Mouse (Mus musculus) induced T-regulatory cell, adult 2 months (primary cell): ENCODE measurements around the gene Parp8.

Experiments
- DNase-seq: peaks from one replicate; pipeline ENCODE4 v3.0.0-alpha.2; 2012; ENCODE audit warnings: low read depth

The Parp8 gene

DNA sequence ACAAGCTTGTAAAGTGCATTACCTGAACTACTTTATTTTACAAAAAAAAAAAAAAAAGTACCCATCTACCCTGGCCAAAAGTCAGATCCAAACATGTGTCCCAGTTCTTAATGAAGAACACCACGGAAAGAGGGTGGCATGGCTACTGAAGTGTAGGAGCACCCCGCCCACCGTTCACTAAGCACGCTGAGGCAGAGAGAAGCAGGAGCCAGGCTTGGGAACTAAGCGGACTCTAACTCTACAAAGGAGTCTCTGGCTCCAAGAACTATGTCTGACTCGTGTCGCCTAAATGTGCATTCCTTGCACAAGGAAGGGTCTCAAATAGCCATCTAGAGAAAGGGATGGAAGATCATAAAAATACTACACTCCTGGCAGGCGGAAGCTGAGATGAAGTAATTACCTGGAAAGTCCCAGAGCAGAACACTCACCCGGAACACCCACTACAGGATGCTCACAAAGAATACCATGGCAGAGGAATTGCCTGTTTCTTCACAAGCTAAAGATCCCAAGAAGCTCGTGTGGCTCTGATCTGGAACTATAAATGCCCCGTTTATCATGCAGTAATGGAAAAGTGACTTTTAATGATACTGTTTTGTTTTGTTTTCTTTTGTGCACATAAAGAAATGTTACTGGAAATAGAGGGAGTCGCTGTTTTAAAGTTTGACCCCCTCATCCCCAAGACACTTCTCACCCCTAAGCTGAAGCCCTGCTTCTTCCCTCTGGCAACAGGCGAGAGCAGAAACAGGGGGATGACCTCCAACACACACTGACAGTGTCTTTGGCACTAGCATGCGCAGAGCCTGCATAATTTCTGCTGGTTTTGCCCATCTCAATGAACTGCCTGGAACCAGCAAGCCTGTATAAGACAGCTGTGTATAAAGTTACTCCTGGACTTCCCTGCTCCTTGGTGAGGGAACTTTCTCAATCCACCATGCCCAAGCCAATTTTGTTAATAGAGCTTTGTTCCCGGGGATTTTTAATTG is 62.6 kb downstream of the Parp8 start:
- no peak for DNase-seq

DNA sequence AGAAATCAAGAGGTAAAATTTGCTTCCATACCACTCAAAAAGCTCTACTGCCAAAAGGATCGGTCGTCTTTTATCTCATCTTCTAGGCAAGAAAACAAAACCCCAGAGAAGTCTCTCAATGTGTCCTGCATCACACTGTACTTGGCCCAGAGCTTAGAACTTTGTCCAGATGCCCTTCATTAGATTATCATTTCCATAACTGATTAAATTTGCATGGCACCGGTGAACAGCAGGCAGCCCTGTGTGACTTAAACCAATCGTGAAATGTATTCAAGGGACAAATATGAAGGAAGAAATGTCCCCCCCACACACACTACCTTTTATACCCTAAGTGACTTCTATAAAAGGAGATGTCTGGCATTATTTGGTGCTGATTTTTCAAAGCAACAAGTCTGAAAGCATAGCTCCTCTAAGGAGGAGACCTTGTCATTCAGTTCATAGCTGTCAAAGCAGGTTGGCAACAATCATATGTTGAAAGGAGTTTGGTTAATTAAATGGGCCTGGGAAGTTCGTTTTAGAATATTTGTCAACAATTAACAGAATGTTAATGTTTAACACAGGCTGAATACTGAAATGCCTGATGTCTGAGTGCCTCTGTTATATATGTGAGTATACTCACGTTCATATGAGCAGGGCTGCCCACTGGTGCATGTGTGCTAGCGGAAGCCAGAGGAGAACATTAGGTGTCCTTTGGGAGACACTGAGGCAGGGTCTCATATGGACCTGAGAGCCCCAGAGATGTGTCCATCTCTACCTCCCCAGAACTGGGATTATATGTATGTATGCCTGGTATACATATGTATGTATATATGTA is 66.4 kb downstream of the Parp8 start:
- no peak for DNase-seq

DNA sequence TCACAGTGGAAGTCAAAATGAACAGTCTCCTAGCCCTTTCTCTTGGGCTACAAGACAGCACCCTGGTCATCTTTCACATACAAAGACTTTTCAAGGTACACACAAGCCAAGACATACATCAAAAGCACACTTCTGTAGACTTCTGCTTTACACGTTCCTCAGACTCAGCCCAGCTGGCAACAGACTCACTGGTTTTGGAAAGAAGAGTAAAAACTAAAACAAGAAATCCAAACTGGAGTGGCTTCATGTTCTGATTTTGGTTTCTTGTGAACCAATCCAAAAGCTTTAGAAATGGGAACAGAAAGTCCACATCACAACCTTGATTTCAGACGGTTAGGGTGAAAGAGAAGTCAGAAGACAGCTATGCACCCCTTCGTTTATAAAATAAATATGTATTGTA is 67.8 kb downstream of the Parp8 start:
- no peak for DNase-seq

DNA sequence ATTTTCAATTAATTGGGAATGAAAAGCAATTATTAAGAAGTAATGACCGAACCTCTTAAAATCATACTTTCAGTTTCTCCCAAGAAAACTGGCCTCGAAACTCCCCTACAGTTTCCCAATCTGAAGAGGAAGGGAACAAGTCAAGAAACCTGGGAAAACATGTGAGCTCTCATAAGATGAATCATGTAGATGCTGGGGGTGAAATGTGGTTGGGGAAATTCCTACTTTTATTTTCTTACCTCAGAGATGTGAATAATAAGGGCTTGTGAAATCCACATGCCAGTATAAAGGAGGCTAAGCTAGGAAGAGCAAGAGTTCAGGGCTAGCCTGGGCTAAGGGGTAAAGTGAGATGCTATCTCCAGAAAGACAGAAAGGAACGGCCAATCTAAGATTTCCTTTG is 74.0 kb downstream of the Parp8 start:
- DNase-seq, result no peak

DNA sequence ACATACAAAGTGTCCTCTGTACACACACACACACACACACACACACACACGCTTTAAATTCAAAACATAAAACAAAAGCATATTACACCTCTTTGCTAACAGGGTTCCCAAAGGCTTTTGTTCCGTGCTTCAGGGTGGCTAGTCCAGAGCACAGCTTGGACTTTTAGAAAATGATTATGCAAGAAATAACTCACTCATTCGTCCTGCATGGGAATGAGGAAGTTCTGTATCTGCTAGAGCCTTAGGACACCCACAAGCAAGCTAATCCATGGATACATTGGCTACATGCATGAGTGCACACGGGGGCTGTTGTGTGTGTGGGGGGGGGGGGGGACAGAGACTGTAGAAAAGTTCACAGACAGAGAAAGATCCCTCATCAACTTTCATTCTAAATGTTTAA is 75.8 kb downstream of the Parp8 start:
- no peak for DNase-seq

DNA sequence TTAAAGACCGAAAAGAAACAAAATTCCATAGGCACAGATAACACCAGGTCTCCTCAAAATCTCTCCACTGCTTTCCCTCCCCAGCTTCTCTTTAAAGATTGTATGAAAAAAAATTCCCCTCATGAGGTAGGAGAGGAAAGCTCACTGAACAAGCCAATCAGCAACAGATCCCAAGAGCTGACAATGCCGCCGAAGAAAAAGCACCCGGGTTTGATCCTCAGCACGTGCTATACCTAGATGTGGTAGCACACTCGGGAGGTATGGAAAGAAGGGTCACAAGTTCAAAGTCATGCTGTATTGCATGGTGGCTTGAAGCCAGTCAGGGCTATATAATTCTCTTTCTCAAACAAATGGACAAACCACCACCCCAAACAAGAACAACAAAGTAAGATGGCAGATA is 76.3 kb downstream of the Parp8 start:
- no peak for DNase-seq

DNA sequence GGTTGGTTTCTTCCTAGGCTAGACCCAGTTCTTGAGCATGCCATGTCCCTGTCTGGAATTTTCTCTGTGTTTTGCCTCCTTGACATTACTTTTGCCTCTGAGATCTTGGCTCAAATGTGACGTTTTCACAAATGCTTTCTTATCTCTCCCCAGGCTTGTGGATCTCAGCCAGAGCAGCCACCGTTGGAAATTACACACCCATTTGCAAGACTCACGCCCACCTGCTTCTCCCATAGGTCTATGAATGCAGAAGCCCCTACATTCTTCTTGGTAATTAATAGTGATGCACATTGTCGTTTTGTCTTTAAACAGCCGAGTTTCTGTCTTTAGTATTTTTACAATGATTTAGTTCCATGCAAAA is 77.1 kb downstream of the Parp8 start:
- DNase-seq, result no peak

DNA sequence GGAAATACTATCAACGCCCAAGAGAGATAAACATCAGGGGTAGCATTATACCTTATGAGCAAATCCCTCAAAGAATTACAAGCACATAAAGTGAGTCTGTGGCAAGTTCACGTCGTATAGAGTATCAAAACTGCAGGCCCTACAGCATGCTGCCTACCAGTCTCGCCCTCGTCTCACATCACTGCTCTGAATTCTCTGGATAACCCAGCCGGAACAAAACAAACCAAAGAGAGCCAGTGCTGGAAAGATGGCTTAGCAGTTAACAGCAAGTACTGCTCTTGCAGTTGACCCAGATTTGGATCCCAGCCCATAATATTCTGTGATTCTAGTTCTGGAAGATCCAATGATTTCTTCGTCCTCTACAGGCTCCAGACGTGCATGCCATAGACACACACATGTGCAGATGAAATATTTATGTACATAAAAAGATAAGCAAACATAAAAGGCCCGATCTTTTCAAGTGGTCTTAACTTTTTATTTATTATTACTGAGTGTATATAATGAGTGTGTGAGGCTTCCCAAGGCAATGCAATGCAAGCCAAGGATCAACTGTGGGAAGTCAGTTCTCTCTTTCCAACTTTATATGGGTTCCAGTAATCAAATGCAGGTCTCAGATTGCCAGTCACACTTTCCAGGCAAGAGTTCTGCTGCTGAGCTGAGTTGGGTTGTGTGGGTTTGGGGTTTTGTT is 77.6 kb downstream of the Parp8 start:
- no peak for DNase-seq

DNA sequence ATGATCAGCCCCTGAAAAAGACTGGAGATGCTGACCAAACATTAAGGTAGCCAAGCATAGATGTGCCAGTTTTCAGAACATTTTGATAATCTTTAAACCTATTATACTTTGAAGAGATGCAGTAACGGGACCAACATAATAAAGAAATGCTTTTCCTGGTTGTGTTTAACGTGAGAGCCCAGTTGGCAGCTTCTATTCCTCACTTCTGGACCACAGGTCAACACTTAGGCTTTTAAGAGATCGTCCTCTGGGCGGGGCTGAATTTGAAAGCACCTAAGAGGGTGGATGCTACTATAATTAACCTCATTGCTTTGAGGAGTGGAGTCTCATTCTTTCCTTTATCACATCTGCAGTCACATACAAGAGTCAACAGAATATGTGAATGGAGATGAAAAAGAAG is 78.8 kb downstream of the Parp8 start:
- no peak for DNase-seq

DNA sequence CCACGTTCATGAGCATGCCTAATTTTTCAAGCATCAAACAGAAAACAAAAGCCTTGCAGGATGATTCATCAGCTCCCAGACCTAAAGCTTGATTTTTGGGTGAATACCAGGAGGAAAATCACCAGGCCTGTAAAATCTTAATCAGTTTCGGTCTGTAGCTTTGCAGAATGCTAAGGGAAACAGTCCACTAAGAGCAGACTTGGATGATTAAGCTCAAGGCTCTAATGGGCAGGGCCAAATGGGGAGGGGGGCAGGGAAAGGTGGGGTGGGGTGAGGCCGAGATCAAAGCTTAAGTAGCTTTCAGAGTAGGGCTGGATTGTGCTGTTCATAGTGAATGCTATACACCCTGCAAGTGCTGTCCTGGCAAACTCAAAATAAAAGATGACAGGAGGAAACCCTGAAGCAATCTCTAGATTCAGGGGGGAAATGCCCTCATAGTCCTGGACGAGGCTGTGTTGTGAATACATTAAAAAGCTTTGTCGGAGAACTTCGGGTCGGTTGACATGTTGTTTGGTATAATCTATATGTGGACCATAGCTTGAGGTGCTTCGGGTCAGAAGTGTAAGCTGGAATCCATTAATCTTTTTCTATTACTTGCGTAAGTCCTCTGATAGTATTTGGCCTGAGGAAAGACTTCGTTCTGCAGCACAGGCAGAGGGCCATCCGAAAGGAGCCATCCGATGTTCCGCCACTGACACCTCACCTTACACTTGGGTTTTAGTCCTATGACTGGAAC is 83.9 kb downstream of the Parp8 start:
- DNase-seq, result no peak

DNA sequence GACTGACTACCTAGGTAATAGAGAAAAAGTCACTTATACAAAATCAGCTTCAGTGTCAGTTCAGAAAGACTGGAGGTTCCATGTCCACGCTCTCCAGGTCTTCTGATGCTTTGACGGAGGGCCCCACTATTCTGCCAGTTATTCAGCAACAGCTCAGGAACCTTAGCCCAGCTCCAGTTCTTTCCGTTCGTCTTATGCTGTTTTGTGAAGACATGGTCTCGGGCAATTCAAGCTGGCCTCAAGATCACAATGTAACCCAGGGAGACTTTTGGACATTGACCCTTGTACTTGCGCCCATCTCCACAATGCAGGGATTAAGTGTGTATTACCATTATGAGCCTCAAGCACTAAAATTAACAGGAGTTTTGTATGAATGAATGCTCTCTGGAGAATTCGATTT is 84.6 kb downstream of the Parp8 start:
- no peak for DNase-seq

DNA sequence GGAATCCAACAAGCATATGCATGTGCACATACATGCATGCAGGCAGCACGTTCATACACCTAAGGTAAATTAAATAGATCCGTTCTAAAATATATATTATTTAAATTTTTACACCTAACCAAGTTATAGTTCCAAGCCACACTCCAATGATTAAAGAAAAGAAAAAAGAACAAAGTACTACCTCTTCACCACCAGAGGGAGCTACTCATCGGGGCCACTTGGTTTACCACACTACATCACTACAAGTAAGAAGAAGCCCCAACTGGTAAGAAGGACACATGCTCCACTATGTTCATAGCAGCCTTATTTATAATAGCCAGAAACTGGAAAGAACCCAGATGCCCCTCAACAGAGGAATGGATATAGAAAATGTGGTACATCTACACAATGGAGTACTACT is 88.3 kb downstream of the Parp8 start:
- DNase-seq, result peak; percentile 56

DNA sequence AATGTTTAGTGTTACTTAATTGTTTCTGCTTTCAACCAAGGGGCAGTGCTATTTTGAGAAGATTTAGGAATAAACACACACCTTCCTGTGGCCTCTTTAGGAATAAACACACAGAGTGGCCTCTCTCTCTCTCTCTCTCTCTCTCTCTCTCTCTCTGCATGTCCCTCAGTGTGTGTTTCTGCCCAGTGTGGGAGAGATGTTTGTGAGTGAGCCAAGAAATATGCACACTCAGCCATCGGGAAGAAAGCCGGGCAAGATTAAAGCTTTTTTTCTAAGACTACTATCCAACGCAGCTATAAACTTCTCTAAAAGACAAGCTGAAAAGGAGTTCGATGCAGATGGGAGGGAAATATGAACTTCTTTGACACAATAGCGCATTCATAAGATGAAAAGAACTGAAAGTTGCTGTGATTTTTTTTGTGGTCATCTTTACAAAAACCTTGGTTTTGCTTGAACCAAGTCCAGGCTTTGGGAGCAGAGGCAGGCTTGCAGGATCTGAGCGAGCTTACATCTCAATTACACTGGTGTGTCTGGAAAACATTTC is 107.9 kb downstream of the Parp8 start:
- no peak for DNase-seq

DNA sequence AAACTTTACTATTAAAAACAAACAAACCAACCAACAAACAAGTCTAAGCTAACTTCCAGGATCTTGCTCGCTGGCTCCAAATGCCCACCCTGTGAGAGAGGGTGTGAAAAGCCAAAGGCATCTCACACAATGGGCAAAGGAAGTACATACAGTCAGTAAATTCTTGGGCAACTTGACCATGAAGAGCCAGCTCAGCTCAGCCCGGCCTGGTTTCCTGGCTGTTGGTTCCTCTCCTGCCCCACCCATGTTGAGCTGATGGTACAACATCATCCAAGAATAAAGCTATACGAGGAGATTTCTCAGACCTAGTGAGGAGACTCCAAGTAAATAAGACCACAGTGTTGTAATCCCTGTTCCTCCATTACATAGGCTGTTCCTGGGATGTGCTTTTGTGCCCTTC is 117.1 kb downstream of the Parp8 start:
- DNase-seq, result no peak

DNA sequence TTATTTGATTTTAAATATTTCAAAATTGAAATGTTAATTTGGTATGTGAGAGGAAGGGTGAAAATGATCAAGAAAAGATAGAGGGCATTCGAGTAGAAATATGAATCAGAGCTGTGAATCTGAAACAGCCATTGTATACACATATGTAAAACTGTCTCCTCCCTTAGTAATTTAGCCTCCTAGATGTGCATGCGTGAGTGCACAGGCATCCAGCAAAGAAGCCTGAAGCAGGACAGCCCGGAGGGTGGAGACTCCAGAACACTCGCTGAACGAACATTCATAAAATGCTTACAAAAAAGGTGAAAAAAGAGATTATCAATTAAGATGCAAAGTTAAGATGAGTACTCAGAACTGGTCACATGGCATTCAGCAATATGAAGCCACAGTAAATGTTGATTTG is 121.9 kb downstream of the Parp8 start:
- DNase-seq, result no peak

DNA sequence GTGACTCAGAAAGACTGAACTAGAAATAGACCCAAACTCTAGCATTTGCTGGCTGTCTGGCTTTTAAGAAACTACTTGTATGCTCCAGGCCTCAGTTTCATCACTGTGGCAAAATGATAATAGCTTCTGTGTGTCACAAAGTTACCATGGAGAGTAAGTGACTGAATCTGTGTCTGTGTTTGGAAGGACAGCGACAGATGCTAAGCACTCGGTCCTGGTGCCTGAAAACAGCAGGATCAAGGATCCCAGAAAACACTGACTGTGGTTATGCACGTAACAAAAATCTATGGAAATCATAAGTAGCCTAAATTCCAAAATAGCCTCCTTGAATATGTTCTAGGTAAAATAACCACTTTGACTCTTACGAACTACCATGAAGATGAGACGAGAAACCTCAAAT is 126.9 kb downstream of the Parp8 start:
- no peak for DNase-seq

DNA sequence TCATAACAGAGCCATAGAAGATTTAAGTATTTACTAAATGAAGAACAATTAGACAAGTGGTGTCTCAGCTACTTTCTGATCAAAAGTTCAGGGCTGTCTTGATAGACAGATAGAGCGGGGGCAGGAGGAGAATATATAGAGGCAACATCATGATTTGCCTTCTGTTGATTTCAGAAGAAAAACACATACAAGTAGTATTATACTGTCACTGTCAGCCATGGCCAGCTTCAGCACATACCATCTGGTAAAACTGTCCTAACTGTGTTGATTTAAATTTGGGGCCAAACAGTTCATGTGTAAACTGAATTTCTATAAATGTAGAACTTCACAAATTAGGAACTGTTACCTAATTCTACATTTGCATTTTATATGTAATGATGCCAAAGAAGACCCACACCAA is 127.6 kb downstream of the Parp8 start:
- DNase-seq, result no peak

DNA sequence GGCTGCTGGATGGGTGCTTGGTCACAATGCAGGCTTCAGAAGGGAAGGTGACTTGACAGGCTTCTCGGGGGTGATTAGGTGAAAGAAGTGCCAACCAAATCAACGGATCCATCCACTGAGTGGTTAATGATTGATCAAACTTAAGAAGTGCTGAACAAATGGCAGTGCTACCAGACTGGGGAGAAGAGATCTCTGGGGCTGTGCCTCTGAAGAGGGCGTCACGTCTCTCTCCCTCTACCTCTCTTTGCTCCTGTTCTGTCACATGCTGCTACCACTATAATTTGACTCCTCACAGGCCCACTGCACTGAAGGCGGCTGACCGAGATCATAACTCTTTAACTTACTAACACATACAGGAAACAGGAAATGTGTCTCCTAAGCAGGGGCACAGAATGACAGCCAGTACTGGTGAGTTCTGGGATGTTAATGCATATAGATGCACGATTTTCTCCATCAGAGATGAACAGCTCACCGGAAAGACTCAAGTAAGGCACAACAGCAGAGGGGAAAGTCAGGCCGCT is 140.9 kb downstream of the Parp8 start:
- no peak for DNase-seq

DNA sequence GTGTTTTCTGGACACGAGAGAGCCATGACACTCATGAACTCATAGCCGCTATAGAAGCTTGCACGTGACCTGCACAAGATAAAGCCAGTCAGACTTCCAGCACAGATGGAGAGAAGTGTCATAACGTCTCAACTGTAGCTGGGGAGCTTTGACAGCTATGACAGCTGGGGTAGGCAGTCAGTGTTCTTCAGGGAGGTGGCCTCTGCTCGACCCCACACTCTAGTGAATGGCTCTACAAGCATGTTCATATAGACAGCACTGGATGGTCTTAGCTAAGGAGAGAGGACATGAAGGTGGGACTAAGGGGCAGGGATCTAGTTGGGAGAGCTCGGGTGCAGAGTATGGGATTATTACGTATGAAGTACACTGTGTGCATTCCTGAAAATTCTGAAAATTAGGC is 143.1 kb downstream of the Parp8 start:
- DNase-seq, result no peak

DNA sequence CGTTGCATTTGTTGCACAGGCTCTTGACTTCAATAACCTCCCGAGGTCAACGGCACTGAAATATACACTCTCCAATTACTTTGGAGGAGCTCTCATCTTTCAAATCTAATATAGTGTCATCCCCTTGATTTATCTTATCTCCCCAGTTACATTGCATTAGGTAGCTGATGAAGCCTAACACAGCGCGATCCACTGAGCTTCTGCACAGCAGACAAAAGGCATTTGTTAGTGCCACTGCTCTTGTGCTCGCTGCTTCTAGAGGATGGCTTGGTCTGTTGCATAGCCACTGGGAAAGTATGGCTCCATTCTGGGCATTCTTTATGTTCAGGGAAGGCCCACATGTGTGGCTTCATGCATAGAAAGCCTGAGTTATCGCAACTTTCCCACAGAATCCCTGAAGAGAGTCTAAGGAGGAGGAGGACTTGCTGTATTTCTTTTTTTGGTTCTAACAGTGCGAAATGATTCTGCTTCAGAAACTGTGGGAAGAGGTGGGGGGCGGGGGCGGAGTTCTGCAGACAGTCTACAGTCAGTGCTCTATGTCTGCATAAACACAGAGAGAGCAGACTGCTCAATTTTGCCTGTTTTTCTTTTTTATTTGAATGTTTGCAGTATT is 145.7 kb downstream of the Parp8 start:
- DNase-seq, result no peak

DNA sequence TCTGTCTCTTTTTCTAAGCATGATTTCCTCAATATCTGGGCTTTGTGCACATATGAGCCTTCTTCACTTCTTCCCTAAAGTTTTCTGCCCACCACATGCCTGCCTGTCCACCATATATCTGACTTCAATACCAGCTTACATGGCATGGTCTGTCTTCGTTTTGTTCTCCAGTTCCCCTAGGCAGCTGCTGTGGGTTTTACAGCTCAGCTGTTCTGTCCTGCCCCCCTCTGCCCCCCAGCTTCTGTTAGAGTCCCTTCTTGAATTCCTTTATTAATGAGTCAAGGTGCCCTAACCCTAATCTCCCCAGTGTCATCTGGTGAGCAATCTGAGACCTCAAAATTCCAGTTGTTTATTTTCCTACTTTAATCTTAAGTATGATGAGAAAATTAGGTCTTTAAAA is 155.1 kb downstream of the Parp8 start:
- no peak for DNase-seq
